Mouse (Mus musculus): Measurements from ENCODE around the gene Serpina3b. TPM values are rescaled to one million over a fixed set of nuclear protein-coding genes. Genes with fewer than 3 reads are reported as not detected.
"Not testable (repeated sequence)": the region's sequence is repeated elsewhere in the genome, so short reads cannot be mapped to it uniquely, and the experiment has no call there.

Gene Serpina3b
- polyA plus RNA-seq (2015; fragmentation: Nextera tagmentation; extraction: Ambion mirVana), result not detected in 2 replicates

DNA sequence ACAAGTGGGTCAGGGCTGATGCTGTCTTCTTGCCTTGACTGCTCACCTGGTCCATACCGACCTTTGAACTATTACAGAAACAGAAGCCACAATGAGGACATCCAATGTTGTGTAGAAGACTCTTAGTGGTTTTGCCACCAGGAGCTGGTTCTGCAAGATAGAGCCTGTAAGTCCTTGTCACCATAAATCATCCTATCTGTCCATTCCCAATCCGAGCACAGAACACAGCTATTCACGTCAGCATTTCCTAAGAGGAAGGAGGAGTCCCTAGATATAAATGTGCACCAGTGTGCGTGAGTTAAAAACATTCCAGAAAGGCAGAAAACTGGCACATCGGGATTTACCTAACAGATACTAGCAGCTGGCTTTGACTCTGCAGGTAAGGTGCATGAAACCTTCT is at the start of gene Serpina3b:
TSS of gene Serpina3b (plus strand) at position 301 of the 400 bp plus-strand sequence.
- Histone ChIP-seq H3K9ac (ENCODE audit: low read length) (no peak within 1 kb of the TSS), H3K9me3 (ENCODE audit: control insufficient read depth, low read length) (no peaks in the 10 kb centered on the region), H3K36me3 (ENCODE audit: control insufficient read depth, insufficient read depth, low read length) (no peaks in the 10 kb centered on the region), H3K4me1 (replicated peaks; ENCODE audit: control insufficient read depth, insufficient read depth, low read length) (no peaks in the 10 kb centered on the region), H3K4me3 (ENCODE audit: low read length) (no peak within 1 kb of the TSS), H3K27me3 (ENCODE audit: control insufficient read depth, insufficient read depth, low read depth, low read length) (no peaks in the 10 kb centered on the region), H3K27ac (ENCODE audit: low read length) (no peak within 1 kb of the TSS), H3K4me2 (ENCODE audit: low read depth, low read length) (no peak within 1 kb of the TSS)
- WGBS, result 76% methylated on average over 5 of the region's 5 CpGs
- ATAC-seq (ENCODE audit: low read depth), result no peak

DNA sequence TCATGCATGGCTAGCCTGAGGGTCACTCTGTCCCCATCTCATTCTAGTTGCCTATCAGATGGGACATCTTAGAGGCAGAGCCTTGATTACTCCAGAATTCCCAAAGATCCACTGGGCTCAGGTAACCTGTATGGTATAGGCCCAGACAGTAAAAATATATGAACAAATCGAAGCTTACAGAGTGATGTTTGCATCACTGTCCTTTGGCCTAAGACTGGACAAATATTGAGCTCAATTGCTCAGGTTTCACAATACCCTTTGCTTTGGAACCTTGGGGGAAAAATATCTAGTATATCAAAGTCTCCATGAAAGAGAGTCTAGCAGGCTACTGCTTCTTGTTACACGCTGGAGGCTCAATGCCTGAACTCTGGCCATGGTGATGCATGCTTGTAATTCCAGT is 37.7 kb upstream of the Serpina3b start:
- Histone ChIP-seq H3K4me1 (replicated peaks; ENCODE audit: control insufficient read depth, insufficient read depth, low read length) (no peaks in the 10 kb centered on the region), H3K27me3 (ENCODE audit: control insufficient read depth, insufficient read depth, low read depth, low read length) (no peaks in the 10 kb centered on the region), H3K9me3 (ENCODE audit: control insufficient read depth, low read length) (no peaks in the 10 kb centered on the region), H3K9ac (ENCODE audit: low read length) (no peak overlapping the region), H3K36me3 (ENCODE audit: control insufficient read depth, insufficient read depth, low read length) (no peaks in the 10 kb centered on the region), H3K4me3 (ENCODE audit: low read length) (no peak overlapping the region), H3K4me2 (ENCODE audit: low read depth, low read length) (no peak overlapping the region), H3K27ac (ENCODE audit: low read length) (no peak overlapping the region)
- no peak for ATAC-seq (ENCODE audit: low read depth)
- whole genome bisulfite sequencing, result 61% methylated on average over 2 of the region's 2 CpGs

DNA sequence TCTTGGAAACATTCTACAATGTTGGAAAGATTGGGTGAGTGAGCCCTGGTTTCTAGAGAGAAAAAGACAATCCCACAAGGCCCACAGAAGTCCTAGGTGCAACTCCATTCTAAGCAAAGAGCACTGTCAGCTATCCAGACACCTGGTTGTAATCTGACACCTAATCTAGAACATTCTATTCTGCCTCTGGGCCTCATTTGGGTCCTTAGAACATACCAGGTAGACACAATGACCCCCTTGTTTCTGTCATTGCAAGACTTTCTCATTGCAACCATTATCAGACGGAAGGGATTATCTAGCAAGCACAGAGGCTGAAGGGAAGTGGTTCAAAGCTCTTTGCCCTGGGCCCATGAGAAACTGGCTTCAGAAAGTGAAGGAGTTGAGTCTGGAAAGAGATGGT is 36.5 kb upstream of the Serpina3b start:
- WGBS, result 82% methylated on average over 1 of the region's 1 CpGs
- no peak overlapping the region for H3K4me3 ChIP-seq (ENCODE audit: low read length)
- H3K27ac ChIP-seq (ENCODE audit: low read length), result no peak overlapping the region
- H3K27me3 ChIP-seq (ENCODE audit: control insufficient read depth, insufficient read depth, low read depth, low read length), result no peaks in the 10 kb centered on the region
- no peaks in the 10 kb centered on the region for H3K9me3 ChIP-seq (ENCODE audit: control insufficient read depth, low read length)
- no peaks in the 10 kb centered on the region for H3K4me1 ChIP-seq (replicated peaks; ENCODE audit: control insufficient read depth, insufficient read depth, low read length)
- no peak overlapping the region for H3K9ac ChIP-seq (ENCODE audit: low read length)
- no peak overlapping the region for H3K4me2 ChIP-seq (ENCODE audit: low read depth, low read length)
- H3K36me3 ChIP-seq (ENCODE audit: control insufficient read depth, insufficient read depth, low read length), result no peaks in the 10 kb centered on the region
- ATAC-seq (ENCODE audit: low read depth), result no peak

DNA sequence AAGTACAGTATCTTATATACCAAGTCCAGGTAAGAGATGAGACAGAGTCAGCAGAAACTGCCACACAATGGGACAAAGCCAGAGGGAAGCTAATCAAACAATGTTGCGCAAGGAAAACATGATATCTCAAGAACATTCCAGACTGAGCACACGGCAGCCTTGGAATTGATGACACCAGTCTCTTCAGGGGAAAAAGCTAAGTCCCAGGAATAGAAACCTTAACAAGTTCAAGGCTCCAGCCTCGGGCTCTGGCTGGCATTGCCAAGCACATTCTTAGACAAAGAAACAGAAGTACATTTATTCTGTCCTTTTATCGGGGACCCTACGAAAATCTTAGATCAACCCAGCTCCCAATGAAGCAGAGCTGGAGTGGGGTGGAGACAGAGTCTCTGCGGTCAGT is 27.0 kb upstream of the Serpina3b start, which contains the start of gene Serpina5:
TSS of gene Serpina5 (plus strand) at position 346 of the 400 bp plus-strand sequence.
- H3K27ac ChIP-seq (ENCODE audit: low read length), result no peak within 1 kb of the TSS
- H3K4me2 ChIP-seq (ENCODE audit: low read depth, low read length), result no peak within 1 kb of the TSS
- no peaks in the 10 kb centered on the region for H3K27me3 ChIP-seq (ENCODE audit: control insufficient read depth, insufficient read depth, low read depth, low read length)
- H3K4me1 ChIP-seq (replicated peaks; ENCODE audit: control insufficient read depth, insufficient read depth, low read length), result no peaks in the 10 kb centered on the region
- no peaks in the 10 kb centered on the region for H3K9me3 ChIP-seq (ENCODE audit: control insufficient read depth, low read length)
- ATAC-seq (ENCODE audit: low read depth), result no peak
- H3K4me3 ChIP-seq (ENCODE audit: low read length), result no peak within 1 kb of the TSS
- WGBS, result 74% methylated on average over 6 of the region's 6 CpGs
- no peaks in the 10 kb centered on the region for H3K36me3 ChIP-seq (ENCODE audit: control insufficient read depth, insufficient read depth, low read length)
- H3K9ac ChIP-seq (ENCODE audit: low read length), result no peak within 1 kb of the TSS

DNA sequence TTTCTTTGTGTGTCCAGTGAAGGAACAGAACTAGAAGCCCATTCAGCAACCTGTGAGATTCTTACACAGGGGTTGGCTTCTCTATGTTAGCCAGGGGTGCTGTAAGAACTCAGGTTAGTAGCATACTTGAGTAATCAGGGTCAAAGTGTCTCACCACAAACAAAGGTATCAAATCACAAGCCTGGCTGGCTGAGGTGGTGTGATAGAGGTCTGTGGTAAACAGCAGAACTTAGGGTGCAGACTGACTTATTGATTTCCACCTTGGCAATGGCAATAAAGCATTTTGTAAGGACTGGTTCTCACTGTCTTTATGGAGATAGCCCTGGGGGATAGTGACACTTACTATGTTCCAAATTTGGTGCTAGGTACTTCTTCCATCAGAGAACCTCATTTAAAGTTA is 21.9 kb upstream of the Serpina3b start:
- Histone ChIP-seq H3K4me3 (ENCODE audit: low read length) (no peak overlapping the region), H3K4me1 (replicated peaks; ENCODE audit: control insufficient read depth, insufficient read depth, low read length) (no peaks in the 10 kb centered on the region), H3K9me3 (ENCODE audit: control insufficient read depth, low read length) (no peaks in the 10 kb centered on the region), H3K4me2 (ENCODE audit: low read depth, low read length) (no peak overlapping the region), H3K36me3 (ENCODE audit: control insufficient read depth, insufficient read depth, low read length) (no peaks in the 10 kb centered on the region), H3K9ac (ENCODE audit: low read length) (no peak overlapping the region), H3K27me3 (ENCODE audit: control insufficient read depth, insufficient read depth, low read depth, low read length) (no peaks in the 10 kb centered on the region), H3K27ac (ENCODE audit: low read length) (no peak overlapping the region)
- ATAC-seq (ENCODE audit: low read depth), result no peak

DNA sequence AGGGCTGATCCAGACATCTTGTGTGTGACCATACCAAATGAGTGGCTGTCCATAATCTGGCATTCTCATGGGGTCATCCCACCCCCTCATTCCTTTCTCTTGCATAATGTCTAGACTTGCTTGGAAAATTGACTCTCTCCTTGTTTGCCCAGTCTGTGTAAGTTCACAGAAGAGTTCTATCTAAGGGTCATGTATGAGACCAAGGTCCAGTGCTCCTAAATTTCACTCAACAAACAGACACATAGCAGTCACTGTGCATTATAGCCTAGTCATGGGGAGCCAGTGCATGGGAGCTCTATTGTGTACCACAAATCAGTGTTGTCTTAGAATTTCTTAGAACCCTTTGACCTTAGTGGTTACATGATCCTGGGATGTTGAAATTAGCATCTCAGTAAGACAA is 20.9 kb upstream of the Serpina3b start:
- no peaks in the 10 kb centered on the region for H3K27me3 ChIP-seq (ENCODE audit: control insufficient read depth, insufficient read depth, low read depth, low read length)
- no peak overlapping the region for H3K27ac ChIP-seq (ENCODE audit: low read length)
- H3K36me3 ChIP-seq (ENCODE audit: control insufficient read depth, insufficient read depth, low read length), result no peaks in the 10 kb centered on the region
- no peak for ATAC-seq (ENCODE audit: low read depth)
- no peak overlapping the region for H3K4me3 ChIP-seq (ENCODE audit: low read length)
- H3K4me1 ChIP-seq (replicated peaks; ENCODE audit: control insufficient read depth, insufficient read depth, low read length), result no peaks in the 10 kb centered on the region
- no peak overlapping the region for H3K4me2 ChIP-seq (ENCODE audit: low read depth, low read length)
- no peak overlapping the region for H3K9ac ChIP-seq (ENCODE audit: low read length)
- no peaks in the 10 kb centered on the region for H3K9me3 ChIP-seq (ENCODE audit: control insufficient read depth, low read length)

DNA sequence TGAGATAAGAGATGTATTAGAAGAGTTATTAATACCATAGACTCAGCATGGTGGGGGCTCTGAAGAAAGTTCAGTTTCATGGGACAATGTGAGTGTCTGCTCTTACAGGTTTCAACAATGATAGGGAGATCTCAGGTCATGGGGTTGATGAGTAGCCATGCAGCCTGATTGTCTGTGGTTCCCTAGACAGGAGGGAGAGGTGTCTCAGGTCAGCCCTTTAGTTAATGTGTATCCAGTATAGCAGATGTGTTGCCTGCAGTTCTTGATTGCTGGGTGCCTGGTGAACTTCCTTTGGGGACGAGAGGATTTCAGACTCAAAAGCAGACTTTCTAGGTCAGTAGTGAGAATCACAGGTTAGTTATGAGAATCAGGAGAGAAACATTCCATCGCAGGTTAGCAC is 19.3 kb upstream of the Serpina3b start:
- H3K27ac ChIP-seq (ENCODE audit: low read length), result no peak overlapping the region
- no peaks in the 10 kb centered on the region for H3K36me3 ChIP-seq (ENCODE audit: control insufficient read depth, insufficient read depth, low read length)
- no peak overlapping the region for H3K9ac ChIP-seq (ENCODE audit: low read length)
- no peak overlapping the region for H3K4me2 ChIP-seq (ENCODE audit: low read depth, low read length)
- H3K4me1 ChIP-seq (replicated peaks; ENCODE audit: control insufficient read depth, insufficient read depth, low read length), result no peaks in the 10 kb centered on the region
- whole genome bisulfite sequencing, result 68% methylated on average over 2 of the region's 2 CpGs
- ATAC-seq (ENCODE audit: low read depth), result no peak
- H3K9me3 ChIP-seq (ENCODE audit: control insufficient read depth, low read length), result no peaks in the 10 kb centered on the region
- H3K27me3 ChIP-seq (ENCODE audit: control insufficient read depth, insufficient read depth, low read depth, low read length), result no peaks in the 10 kb centered on the region
- no peak overlapping the region for H3K4me3 ChIP-seq (ENCODE audit: low read length)

DNA sequence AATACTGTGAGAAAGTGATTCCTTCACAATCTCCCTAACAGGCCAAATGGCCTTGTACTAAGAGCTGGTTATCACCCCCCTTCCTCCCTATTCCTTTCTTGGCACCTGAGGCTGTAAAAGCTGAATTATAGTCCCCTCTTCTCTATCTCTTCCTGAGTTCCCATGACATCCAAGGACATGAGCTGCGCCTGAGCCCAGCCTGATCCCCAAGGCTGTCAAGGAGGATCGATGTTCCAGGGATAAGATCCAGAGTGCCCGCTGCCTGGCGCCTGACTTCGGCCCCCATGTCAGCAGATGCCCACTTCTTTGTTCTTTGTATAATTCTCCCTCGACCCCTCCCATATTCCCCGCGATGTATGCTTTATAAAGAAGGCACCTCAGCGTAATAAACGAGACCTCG is 15.5 kb upstream of the Serpina3b start, which contains the start of gene Serpina3a:
TSS of gene Serpina3a (plus strand) at position 392 of the 400 bp plus-strand sequence.
- H3K27ac ChIP-seq (ENCODE audit: low read length); ATAC-seq (ENCODE audit: low read depth); H3K4me1 ChIP-seq (replicated peaks; ENCODE audit: control insufficient read depth, insufficient read depth, low read length); H3K4me2 ChIP-seq (ENCODE audit: low read depth, low read length); H3K9ac ChIP-seq (ENCODE audit: low read length); H3K36me3 ChIP-seq (ENCODE audit: control insufficient read depth, insufficient read depth, low read length); H3K27me3 ChIP-seq (ENCODE audit: control insufficient read depth, insufficient read depth, low read depth, low read length); H3K4me3 ChIP-seq (ENCODE audit: low read length); H3K9me3 ChIP-seq (ENCODE audit: control insufficient read depth, low read length): not testable (repeated sequence)
- 89% methylated on average over 10 of the region's 11 CpGs for WGBS

DNA sequence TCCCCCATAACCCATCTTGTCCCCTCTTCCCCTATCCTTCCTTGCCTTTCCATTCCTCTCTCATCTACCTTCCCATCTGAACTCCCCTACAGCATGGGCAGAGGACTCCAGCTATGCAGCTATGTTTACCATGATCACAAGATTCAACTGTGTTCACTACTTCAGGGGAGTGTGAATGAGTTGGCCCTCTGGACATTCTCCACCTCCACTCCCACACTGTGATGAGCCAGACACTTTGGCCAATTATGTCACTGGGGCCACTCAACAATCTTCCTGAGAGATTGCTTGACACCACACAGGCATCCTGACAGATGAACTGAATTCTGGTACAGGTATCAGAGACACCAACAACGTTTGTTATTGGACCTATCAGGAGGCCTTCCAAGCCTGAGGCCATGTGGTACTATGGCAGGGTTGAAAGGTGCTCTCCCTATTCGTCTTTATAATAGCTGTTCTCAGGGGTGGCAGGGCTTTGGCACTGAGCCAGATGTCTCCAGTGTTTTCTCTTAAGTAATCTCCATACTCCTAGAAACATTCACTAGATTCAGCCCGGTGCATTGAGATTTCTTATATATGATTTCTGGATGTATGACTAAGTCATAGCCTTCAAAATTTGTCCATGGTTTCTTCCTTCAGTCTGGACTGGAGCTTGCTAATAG is 12.7 kb upstream of the Serpina3b start:
- no peak for ATAC-seq (ENCODE audit: low read depth)
- Histone ChIP-seq H3K4me2 (ENCODE audit: low read depth, low read length) (no peak overlapping the region), H3K27me3 (ENCODE audit: control insufficient read depth, insufficient read depth, low read depth, low read length) (no peaks in the 10 kb centered on the region), H3K36me3 (ENCODE audit: control insufficient read depth, insufficient read depth, low read length) (no peaks in the 10 kb centered on the region), H3K9ac (ENCODE audit: low read length) (no peak overlapping the region), H3K9me3 (ENCODE audit: control insufficient read depth, low read length) (no peaks in the 10 kb centered on the region), H3K4me1 (replicated peaks; ENCODE audit: control insufficient read depth, insufficient read depth, low read length) (no peaks in the 10 kb centered on the region), H3K4me3 (ENCODE audit: low read length) (no peak overlapping the region), H3K27ac (ENCODE audit: low read length) (no peak overlapping the region)
- WGBS, result 32% methylated on average over 3 of the region's 3 CpGs

DNA sequence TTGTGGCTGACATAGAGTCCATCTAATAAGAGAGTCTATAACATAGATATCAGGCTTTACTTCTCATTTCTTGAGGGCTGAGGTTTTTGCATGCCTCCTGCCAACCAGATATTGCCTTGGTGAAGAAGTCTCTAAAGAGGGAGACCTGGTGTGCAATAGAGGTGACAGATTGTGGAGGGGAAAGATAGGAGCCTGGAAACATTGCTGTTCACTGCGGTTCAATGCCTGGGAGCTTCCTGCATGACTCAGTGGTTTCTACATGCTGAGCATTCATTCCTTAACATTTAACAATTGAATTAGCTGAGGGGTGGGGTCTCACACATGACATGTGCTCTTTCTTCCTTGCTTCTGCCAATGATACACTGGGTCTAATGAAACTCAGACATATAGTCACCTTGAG is 4.7 kb upstream of the Serpina3b start:
- 75% methylated on average over 1 of the region's 1 CpGs for WGBS
- no peak overlapping the region for H3K9ac ChIP-seq (ENCODE audit: low read length)
- no peak for ATAC-seq (ENCODE audit: low read depth)

More for the DNA sequence above, 4.7 kb upstream of the Serpina3b start:
- H3K36me3 ChIP-seq (ENCODE audit: control insufficient read depth, insufficient read depth, low read length), result no peaks in the 10 kb centered on the region
- H3K9me3 ChIP-seq (ENCODE audit: control insufficient read depth, low read length), result no peaks in the 10 kb centered on the region
- H3K4me1 ChIP-seq (replicated peaks; ENCODE audit: control insufficient read depth, insufficient read depth, low read length), result no peaks in the 10 kb centered on the region
- no peaks in the 10 kb centered on the region for H3K27me3 ChIP-seq (ENCODE audit: control insufficient read depth, insufficient read depth, low read depth, low read length)
- H3K4me3 ChIP-seq (ENCODE audit: low read length), result no peak overlapping the region
- H3K27ac ChIP-seq (ENCODE audit: low read length), result no peak overlapping the region
- no peak overlapping the region for H3K4me2 ChIP-seq (ENCODE audit: low read depth, low read length)

All from lung, embryonic 16.5 days (tissue).